Mouse (Mus musculus) naive thymus-derived CD4-positive, alpha-beta T cell, adult 2 months (primary cell): ENCODE measurements around the gene Ifna12.
"Not testable (repeated sequence)": the region's sequence is repeated elsewhere in the genome, so short reads cannot be mapped to it uniquely, and the experiment has no call there.

ENCODE experiments used
- DNase-seq: peaks from one replicate; pipeline ENCODE4 v3.0.0-alpha.2; 2011; ENCODE audit warnings: low read depth

Gene Ifna12

GRCm38 (mm10) chr4:88603276-88603675 is at the start of gene Ifna12:
TSS of gene Ifna12 (minus strand) at chr4:88603376.
- no peak for DNase-seq

- no peak for DNase-seq
Observed at GRCm38 (mm10) chr4:88644359-88644758, 41.2 kb upstream of the Ifna12 start, which contains the start of gene Ifna13. TSS of gene Ifna13 (minus strand) at chr4:88644459.

- peak; percentile 7 for DNase-seq
Observed at GRCm38 (mm10) chr4:88642526-88642925, 39.4 kb upstream of the Ifna12 start.

GRCm38 (mm10) chr4:88641077-88641831 is 38.1 kb upstream of the Ifna12 start:
- peak; percentile 100 for DNase-seq

- no peak for DNase-seq
Observed at GRCm38 (mm10) chr4:88640704-88641076, 37.5 kb upstream of the Ifna12 start.

GRCm38 (mm10) chr4:88634311-88634710 is 31.1 kb upstream of the Ifna12 start, which contains the start of gene C87499:
TSS of gene C87499 (minus strand) at chr4:88634411.
- DNase-seq: no peak

- no peak for DNase-seq
Observed at GRCm38 (mm10) chr4:88592285-88592684, 10.9 kb downstream of the Ifna12 start, which contains the start of gene Ifna9. TSS of gene Ifna9 (minus strand) at chr4:88592385.

DNA sequence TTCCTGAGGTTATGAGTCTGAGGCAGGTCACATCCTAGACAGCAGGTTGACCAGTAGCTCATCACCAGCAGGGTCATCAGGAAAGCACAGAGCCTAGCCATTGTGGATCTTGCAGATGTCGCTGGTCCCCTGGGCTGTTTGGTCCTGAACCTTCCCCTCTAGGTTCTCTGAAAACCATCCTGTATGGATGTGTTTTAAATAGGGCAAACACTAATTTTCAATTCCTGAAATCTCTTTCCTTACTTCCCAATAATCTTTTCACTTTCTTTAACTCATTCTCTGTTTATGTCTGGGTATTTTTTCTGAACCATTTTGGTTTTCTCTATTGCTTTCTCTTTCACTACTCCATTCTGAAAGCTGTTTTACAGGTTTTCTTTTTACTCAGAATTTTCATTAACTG is 31.5 kb downstream of the Ifna12 start, which contains the start of gene Ifna14:
Ifna14 (minus strand) TSS at position 101 of the 400 bp plus-strand sequence.
- no peak for DNase-seq

DNA sequence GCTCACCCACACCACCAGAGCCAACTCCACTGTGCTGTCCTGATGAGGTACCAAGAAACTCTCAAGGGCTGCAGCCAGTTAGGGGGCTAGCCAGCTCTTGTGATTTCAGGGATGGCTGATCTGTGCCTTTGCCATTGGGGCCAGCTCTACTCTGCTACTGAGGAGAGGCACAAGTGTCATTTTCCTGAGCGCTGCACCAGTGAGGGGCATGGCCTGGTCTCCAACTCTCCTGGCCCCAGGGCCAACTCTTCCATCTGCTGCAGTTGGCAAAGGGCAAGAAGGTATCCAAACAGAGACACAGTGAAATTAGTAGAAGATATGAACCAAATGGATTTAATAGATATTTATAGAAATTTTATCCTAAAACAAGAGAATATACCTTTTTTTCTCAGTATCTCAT is 41.4 kb downstream of the Ifna12 start:
- DNase-seq: no peak

GRCm38 (mm10) chr4:88558145-88558544 is 45.0 kb downstream of the Ifna12 start, which contains the start of gene Ifna15:
TSS of gene Ifna15 (minus strand) at chr4:88558245.
- DNase-seq: not testable (repeated sequence)
